Mouse (Mus musculus) limb, embryonic 13.5 days (tissue): ENCODE measurements at regions not wholly inside any gene's neighbourhood (a gene's known extent, or its start where the extent isn't known, plus 50 kb on each side); places are given as distances from the start of the nearest gene placed in this dataset.

Source experiments
- ATAC-seq: fragments of 200-750 bp; cut with Nextera tagmentation; 2 replicates; pipeline ENCODE4 v1.8.0; 2017; ENCODE audit warnings: low read depth, moderate number of reproducible peaks, moderate TSS enrichment; ENCODE audit not compliant: low FRiP score
- H3K27ac ChIP-seq: fragments of 300-500 bp; sonication (generic); 2 replicates; pipeline ENCODE4 v1.5.1; 2015; ENCODE audit warnings: inconsistent platforms, mild to moderate bottlenecking, moderate library complexity
- H3K27me3 ChIP-seq: fragments of 300-500 bp; sonication (generic); 2 replicates; pipeline ENCODE4 v1.6.1; 2015; ENCODE audit warnings: mild to moderate bottlenecking, inconsistent platforms
- H3K36me3 ChIP-seq: fragments of 300-500 bp; sonication (generic); 2 replicates; pipeline ENCODE4 v1.6.1; 2015; ENCODE audit warnings: inconsistent platforms, mild to moderate bottlenecking, moderate library complexity
- H3K4me1 ChIP-seq: fragments of 300-500 bp; sonication (generic); 2 replicates; pipeline ENCODE4 v1.6.1; 2015; ENCODE audit warnings: inconsistent platforms
- H3K4me2 ChIP-seq: fragments of 300-500 bp; sonication (generic); replicated peaks from 2 replicates; pipeline ENCODE4 v1.6.1; 2015; ENCODE audit warnings: inconsistent platforms, mild to moderate bottlenecking, moderate library complexity
- H3K4me3 ChIP-seq: fragments of 300-500 bp; sonication (generic); 2 replicates; pipeline ENCODE4 v1.5.1; 2015; ENCODE audit warnings: moderate library complexity, mild to moderate bottlenecking, inconsistent platforms
- H3K9ac ChIP-seq: fragments of 300-500 bp; sonication (generic); 2 replicates; pipeline ENCODE4 v1.6.1; 2015; ENCODE audit warnings: mild to moderate bottlenecking, inconsistent platforms
- H3K9me3 ChIP-seq: fragments of 300-500 bp; sonication (generic); 2 replicates; pipeline ENCODE4 v1.6.1; 2016; ENCODE audit warnings: inconsistent platforms
- WGBS: fragments of 180-500 bp; shearing (Covaris S2); methylation state at CpG from one replicate; pipeline ENCODE4 v1.1.7; 2015; 5-methylcytosine and 5-hydroxymethylcytosine counted together

DNA sequence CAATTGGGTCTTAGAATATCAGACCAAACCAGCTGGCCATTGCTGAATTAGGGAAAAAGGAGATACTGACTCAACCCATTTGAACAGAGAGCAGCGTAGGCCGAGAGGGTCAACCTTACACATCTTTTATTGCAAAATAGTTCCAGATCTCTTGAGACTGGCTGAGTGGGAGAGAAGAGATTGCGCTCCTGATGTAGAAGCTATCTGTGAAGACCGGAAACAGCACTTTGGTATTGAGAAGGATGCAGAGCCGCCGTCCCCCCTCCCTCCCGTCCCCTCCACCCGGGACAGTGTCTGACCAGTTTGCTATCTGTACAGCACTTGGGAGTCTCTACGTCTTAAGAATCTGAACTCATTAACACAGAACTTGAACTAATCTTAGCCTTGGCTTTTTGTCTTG is 135.6 kb downstream of the Zfp365 start:
- no peaks in the 10 kb centered on the region for H3K36me3 ChIP-seq
- no peak overlapping the region for H3K4me2 ChIP-seq
- ATAC-seq, result no peak
- no peaks in the 10 kb centered on the region for H3K27me3 ChIP-seq
- H3K27ac ChIP-seq, result no peak overlapping the region
- H3K4me3 ChIP-seq, result no peak overlapping the region
- H3K9ac ChIP-seq, result no peak overlapping the region
- no peaks in the 10 kb centered on the region for H3K9me3 ChIP-seq
- WGBS, result 93% methylated on average over 9 of the region's 9 CpGs
- no peaks in the 10 kb centered on the region for H3K4me1 ChIP-seq

GRCm38 (mm10) chr10:67771796-67772195 is 140.7 kb downstream of the Zfp365 start:
- no peaks in the 10 kb centered on the region for H3K9me3 ChIP-seq
- H3K9ac ChIP-seq, result no peak overlapping the region
- WGBS, result 83% methylated on average over 8 of the region's 8 CpGs
- no peak overlapping the region for H3K27ac ChIP-seq
- no peak for ATAC-seq
- no peaks in the 10 kb centered on the region for H3K27me3 ChIP-seq
- H3K4me3 ChIP-seq, result no peak overlapping the region
- H3K4me2 ChIP-seq, result no peak overlapping the region
- no peaks in the 10 kb centered on the region for H3K4me1 ChIP-seq
- H3K36me3 ChIP-seq, result no peaks in the 10 kb centered on the region

- no peak for ATAC-seq
- no peaks in the 10 kb centered on the region for H3K27me3 ChIP-seq
- H3K9me3 ChIP-seq, result no peaks in the 10 kb centered on the region
- no peak overlapping the region for H3K4me3 ChIP-seq
- no peaks in the 10 kb centered on the region for H3K36me3 ChIP-seq
- WGBS, result 41% methylated on average over 13 of the region's 13 CpGs
- H3K27ac ChIP-seq, result no peak overlapping the region
- H3K4me2 ChIP-seq, result no peak overlapping the region
- H3K9ac ChIP-seq, result no peak overlapping the region
- H3K4me1 ChIP-seq, result 0 out of 2 replicates have a peak, but pooled peaks cover under 1% of the 10 kb centered on the region
Measured at GRCm38 (mm10) chr10:67766099-67766498, 146.4 kb downstream of the Zfp365 start.

GRCm38 (mm10) chr10:67760424-67760823 is 152.0 kb downstream of the Zfp365 start:
- Histone ChIP-seq H3K9me3 (no peaks in the 10 kb centered on the region), H3K4me2 (no peak overlapping the region), H3K4me3 (no peak overlapping the region), H3K36me3 (no peaks in the 10 kb centered on the region), H3K27me3 (no peaks in the 10 kb centered on the region), H3K9ac (no peak overlapping the region), H3K27ac (no peak overlapping the region), H3K4me1 (peaks cover 10% of the 10 kb centered on the region)
- 32% methylated on average over 3 of the region's 3 CpGs for WGBS
- no peak for ATAC-seq

DNA sequence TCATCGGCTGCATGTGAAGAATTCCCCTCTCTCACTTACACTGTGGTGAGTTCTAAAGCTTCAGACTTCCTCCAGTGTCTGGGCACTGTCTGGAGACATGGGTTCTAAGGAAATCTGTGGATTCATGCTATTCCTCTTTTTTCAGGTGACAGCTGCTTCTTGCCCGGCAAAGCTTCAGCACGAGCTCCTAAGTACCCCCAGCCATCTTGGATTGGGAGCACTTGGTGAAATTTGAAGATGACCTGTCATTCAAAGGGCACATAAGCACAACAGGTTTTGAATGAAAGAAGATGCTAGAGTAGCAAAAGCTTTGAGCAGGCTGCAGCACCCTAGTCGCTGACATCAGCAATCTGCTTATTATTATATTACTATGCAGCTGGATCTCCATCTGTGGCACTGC is 164.3 kb downstream of the Zfp365 start:
- 77% methylated on average over 4 of the region's 4 CpGs for WGBS
- Histone ChIP-seq H3K27ac (no peak overlapping the region), H3K4me3 (no peak overlapping the region), H3K4me2 (no peak overlapping the region), H3K9ac (no peak overlapping the region), H3K27me3 (no peaks in the 10 kb centered on the region), H3K4me1 (no peaks in the 10 kb centered on the region), H3K9me3 (no peaks in the 10 kb centered on the region), H3K36me3 (no peaks in the 10 kb centered on the region)
- ATAC-seq, result no peak

- Histone ChIP-seq H3K4me1 (no peaks in the 10 kb centered on the region), H3K9me3 (no peaks in the 10 kb centered on the region), H3K27me3 (no peaks in the 10 kb centered on the region), H3K27ac (no peak overlapping the region), H3K9ac (no peak overlapping the region), H3K4me2 (no peak overlapping the region), H3K36me3 (no peaks in the 10 kb centered on the region), H3K4me3 (no peak overlapping the region)
- no peak for ATAC-seq
- 31% methylated on average over 3 of the region's 3 CpGs for WGBS
Measured at GRCm38 (mm10) chr10:67747461-67747860, 165.0 kb downstream of the Zfp365 start.

GRCm38 (mm10) chr10:67746140-67746539 is 166.3 kb downstream of the Zfp365 start:
- Histone ChIP-seq H3K9me3 (no peaks in the 10 kb centered on the region), H3K4me2 (no peak overlapping the region), H3K4me3 (no peak overlapping the region), H3K27ac (no peak overlapping the region), H3K4me1 (no peaks in the 10 kb centered on the region), H3K9ac (no peak overlapping the region), H3K27me3 (no peaks in the 10 kb centered on the region), H3K36me3 (no peaks in the 10 kb centered on the region)
- WGBS, result 80% methylated on average over 3 of the region's 3 CpGs
- no peak for ATAC-seq

- Histone ChIP-seq H3K27me3 (no peaks in the 10 kb centered on the region), H3K4me1 (no peaks in the 10 kb centered on the region), H3K4me2 (no peak overlapping the region), H3K36me3 (no peaks in the 10 kb centered on the region), H3K4me3 (no peak overlapping the region), H3K9ac (no peak overlapping the region), H3K9me3 (no peaks in the 10 kb centered on the region), H3K27ac (no peak overlapping the region)
- 87% methylated on average over 9 of the region's 9 CpGs for WGBS
- ATAC-seq, result no peak
Measured at GRCm38 (mm10) chr10:67743561-67743960, 168.9 kb downstream of the Zfp365 start.

- Histone ChIP-seq H3K27me3 (no peaks in the 10 kb centered on the region), H3K9ac (no peak overlapping the region), H3K4me1 (no peaks in the 10 kb centered on the region), H3K9me3 (no peaks in the 10 kb centered on the region), H3K27ac (no peak overlapping the region), H3K4me2 (no peak overlapping the region), H3K4me3 (no peak overlapping the region), H3K36me3 (no peaks in the 10 kb centered on the region)
- WGBS, result 65% methylated on average over 8 of the region's 8 CpGs
- ATAC-seq, result no peak
Measured at GRCm38 (mm10) chr10:67742824-67743223, 169.6 kb downstream of the Zfp365 start.

DNA sequence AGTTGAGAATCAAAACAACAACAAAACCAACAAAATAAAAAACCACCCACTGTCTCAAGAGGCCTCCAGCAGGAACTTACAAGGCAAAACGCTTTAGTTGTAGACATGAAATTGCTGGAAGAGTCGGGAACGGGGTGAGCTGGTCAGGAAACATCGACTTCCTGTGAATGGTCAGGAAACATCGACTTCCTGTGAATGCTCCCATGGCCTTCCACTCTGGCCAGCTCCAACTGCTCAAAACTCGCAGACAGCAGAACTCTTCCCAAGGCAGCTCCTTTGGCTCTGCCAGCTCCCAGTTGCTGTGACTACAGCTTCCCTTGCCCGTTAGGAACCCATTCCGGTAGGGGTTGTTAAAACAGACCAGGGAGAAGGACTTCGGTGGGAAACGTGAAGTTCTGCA is 170.2 kb downstream of the Zfp365 start:
- Histone ChIP-seq H3K9me3 (no peaks in the 10 kb centered on the region), H3K27ac (no peak overlapping the region), H3K9ac (no peak overlapping the region), H3K4me3 (no peak overlapping the region), H3K36me3 (no peaks in the 10 kb centered on the region), H3K27me3 (no peaks in the 10 kb centered on the region), H3K4me2 (no peak overlapping the region), H3K4me1 (no peaks in the 10 kb centered on the region)
- no peak for ATAC-seq
- WGBS, result 56% methylated on average over 10 of the region's 10 CpGs

- no peak overlapping the region for H3K27ac ChIP-seq
- no peaks in the 10 kb centered on the region for H3K4me1 ChIP-seq
- H3K4me3 ChIP-seq, result no peak overlapping the region
- H3K36me3 ChIP-seq, result no peaks in the 10 kb centered on the region
- no peaks in the 10 kb centered on the region for H3K9me3 ChIP-seq
- H3K9ac ChIP-seq, result no peak overlapping the region
- no peaks in the 10 kb centered on the region for H3K27me3 ChIP-seq
- ATAC-seq, result no peak
- no peak overlapping the region for H3K4me2 ChIP-seq
- WGBS, result 37% methylated on average over 1 of the region's 1 CpGs
Measured at GRCm38 (mm10) chr10:67739199-67739598, 173.3 kb downstream of the Zfp365 start.

GRCm38 (mm10) chr10:67736636-67737035 is 175.8 kb downstream of the Zfp365 start:
- H3K9me3 ChIP-seq, result no peaks in the 10 kb centered on the region
- no peaks in the 10 kb centered on the region for H3K27me3 ChIP-seq
- no peak overlapping the region for H3K27ac ChIP-seq
- ATAC-seq, result no peak
- 80% methylated on average over 10 of the region's 10 CpGs for WGBS
- H3K36me3 ChIP-seq, result no peaks in the 10 kb centered on the region
- H3K4me1 ChIP-seq, result no peaks in the 10 kb centered on the region
- H3K4me3 ChIP-seq, result no peak overlapping the region
- no peak overlapping the region for H3K9ac ChIP-seq
- H3K4me2 ChIP-seq, result no peak overlapping the region

GRCm38 (mm10) chr10:67731577-67731976 is 180.9 kb downstream of the Zfp365 start:
- WGBS, result 74% methylated on average over 9 of the region's 9 CpGs
- Histone ChIP-seq H3K4me1 (no peaks in the 10 kb centered on the region), H3K27me3 (no peaks in the 10 kb centered on the region; the same call in 1 of the 2 replicates), H3K9ac (no peak overlapping the region; the same call in 1 of the 2 replicates), H3K4me2 (no peak overlapping the region), H3K4me3 (no peak overlapping the region), H3K27ac (no peak overlapping the region), H3K9me3 (no peaks in the 10 kb centered on the region), H3K36me3 (no peaks in the 10 kb centered on the region)
- no peak for ATAC-seq
